Mouse (Mus musculus) adrenal gland, postnatal 14 days (tissue): ENCODE measurements around the gene Zfp292. TPM values are rescaled to one million over a fixed set of nuclear protein-coding genes. Genes with fewer than 3 reads are reported as not detected.

ENCODE experiments used
- DNase-seq: peaks from one replicate; pipeline ENCODE4 v3.0.0; 2021; ENCODE audit warnings: mixed read lengths
- total RNA-seq: library from RNA; stranded (reverse); gene quantifications from 2 replicates; pipeline ENCODE4 v1.2.3, GENCODE M21; 2021

Zfp292 gene
- total RNA-seq, 1 experiment from 2014 or later = 18.7 TPM

DNA sequence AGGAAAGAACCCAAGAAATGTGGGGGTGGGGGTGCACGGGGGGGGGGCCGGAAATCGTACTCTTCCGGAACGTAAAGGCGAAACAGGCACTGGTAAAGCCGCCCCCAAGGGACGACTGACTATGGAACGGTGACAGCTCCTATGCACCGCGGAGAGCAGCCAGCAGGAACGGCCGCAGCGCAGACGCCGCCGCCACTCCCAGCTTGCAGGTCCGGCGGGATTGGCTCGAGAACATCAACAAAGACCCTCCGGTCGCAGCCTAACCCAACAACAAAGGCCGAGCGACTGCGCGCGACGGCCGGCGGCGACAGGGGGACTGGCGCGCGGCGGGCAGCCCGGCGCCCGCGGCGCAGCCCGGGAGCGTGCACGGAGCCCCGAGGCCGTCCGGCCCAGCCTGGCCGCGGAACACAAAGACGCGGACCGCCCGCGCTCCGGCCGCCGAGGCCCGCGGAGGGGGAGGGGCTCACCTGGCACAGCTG, 430 bp downstream of the Zfp292 start:
- DNase-seq = peak; percentile 68

DNA sequence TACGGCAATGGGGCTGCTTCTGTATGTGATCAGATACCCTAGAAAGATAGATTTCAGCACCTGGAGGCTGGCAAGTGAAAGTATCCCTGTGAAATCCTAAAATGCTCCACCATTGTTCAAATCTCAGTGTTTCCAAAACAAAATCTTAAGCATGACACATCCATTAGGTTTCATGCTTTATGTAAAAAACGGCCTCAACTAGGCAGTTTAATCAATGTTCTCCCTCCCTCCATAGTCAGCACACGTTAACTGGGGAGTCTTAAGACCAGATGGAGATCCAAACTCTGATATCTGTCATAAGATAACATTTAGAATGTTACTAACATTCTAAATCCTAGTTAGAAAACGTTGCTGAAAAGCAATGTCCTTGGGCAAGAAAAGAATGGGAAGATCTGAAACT, 909 bp downstream of the Zfp292 start:
- no peak for DNase-seq

GRCm38 (mm10) chr4:34880921-34881650, 1.7 kb downstream of the Zfp292 start:
- no peak for DNase-seq

DNA sequence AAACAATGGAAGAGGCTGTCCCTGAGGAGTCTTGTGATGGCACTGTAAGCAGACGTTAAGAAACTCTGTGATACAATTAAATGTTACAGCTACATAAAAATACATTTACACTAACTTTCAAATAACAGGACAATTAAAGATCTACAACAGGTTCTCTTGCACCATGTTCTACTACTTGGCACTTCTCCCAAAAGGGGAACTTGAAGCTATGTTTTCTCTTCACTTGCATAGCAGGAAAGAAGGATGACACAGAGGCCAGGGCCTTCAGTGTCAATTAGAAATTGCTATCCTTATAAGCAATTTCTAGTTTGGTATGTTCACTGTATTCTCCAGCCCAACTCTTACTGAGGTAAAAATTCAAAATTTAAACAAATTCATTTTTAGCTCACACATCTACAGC, 8.5 kb downstream of the Zfp292 start:
- no peak for DNase-seq

GRCm38 (mm10) chr4:34872896-34873495, 9.8 kb downstream of the Zfp292 start:
- DNase-seq = no peak

DNA sequence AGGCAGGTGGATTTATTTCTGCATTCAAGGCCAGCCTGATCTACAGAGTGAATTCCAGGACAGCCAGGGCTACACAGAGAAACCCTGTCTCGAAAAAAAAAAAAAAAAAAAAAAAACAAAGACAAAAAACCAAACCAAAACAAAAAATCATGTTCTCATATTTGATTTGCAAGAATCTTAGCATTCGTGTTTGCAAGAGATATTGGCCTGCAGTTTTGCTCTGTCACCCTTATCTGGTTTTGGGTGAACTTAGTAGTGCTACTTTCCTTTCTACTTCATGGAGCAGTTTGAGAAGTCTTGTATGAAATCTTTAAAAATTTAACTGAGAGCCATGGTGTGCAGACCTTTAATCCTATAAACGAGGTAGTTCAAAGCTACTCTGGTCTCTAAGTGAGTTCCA, 12.9 kb downstream of the Zfp292 start:
- no peak for DNase-seq

DNA sequence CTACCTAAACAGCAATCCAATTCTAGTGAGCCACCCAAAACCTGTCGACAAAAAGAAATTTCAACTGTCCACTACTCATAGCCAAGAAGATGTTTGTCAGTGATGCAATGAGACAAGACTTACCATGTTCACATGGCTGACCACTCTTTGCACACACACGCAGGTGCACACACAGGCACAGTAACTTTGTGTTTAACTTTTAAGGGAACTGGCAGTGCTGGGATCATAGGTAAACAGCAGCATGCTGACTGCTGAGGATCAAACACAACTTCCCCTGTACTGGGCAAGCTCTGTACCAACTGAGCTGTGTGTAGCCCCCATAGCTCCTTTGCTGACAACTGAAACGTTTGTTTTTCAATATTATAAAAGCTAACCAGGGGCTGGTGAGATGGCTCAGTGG, 21.3 kb downstream of the Zfp292 start:
- no peak for DNase-seq

- DNase-seq = peak; percentile 27
These were observed 23.3 kb downstream of the Zfp292 start for GRCm38 (mm10) chr4:34859416-34859815.

- no peak for DNase-seq
These were observed 23.9 kb downstream of the Zfp292 start for GRCm38 (mm10) chr4:34858903-34859302.

GRCm38 (mm10) chr4:34855966-34856365, 26.8 kb downstream of the Zfp292 start:
- no peak for DNase-seq

DNA sequence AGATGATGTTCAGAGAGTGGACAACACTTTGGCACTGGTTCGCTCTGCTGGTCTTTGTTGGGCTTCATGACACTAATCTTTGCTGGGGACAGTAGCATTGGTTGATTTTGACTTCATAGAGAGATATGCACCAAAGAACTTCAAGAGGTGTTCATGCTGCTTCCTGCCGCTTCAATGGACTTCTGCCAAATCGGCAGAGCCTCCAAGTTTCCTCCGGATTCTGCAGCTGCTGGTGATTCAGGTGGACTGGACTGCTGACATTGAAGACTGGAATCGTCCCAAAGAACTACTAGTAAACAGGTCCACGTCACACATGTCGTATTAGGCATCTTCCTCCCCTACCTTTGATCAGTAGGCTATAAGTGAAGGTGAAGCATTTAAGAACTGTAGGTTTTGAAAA, 30.7 kb downstream of the Zfp292 start:
- DNase-seq = no peak

- DNase-seq = no peak
These were observed 32.6 kb downstream of the Zfp292 start for GRCm38 (mm10) chr4:34850156-34850555.

GRCm38 (mm10) chr4:34847679-34848309, 35.0 kb downstream of the Zfp292 start:
- DNase-seq = no peak

GRCm38 (mm10) chr4:34843839-34844238, 38.9 kb downstream of the Zfp292 start:
- DNase-seq = no peak

GRCm38 (mm10) chr4:34842826-34843225, 39.9 kb downstream of the Zfp292 start:
- DNase-seq = no peak

- no peak for DNase-seq
These were observed 51.3 kb downstream of the Zfp292 start for GRCm38 (mm10) chr4:34831496-34831895.

DNA sequence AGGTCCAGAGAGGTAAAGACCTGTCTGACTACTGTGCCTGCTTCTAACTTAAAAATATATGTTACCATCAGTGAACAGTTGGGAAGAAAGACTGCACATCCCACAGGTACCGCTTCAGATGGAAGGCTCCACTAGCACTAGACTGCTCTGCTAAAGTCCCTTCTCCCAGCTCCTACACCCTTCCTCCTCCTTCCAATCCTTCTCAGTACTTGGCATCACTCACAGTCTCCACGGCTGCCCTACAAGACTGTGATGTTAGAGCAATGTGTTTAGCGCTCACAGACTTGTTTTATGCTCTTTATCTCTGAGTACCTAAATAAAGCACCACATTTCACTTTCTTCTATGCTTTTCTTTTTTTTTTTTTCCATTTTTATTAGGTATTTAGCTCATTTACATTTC, 53.3 kb downstream of the Zfp292 start:
- DNase-seq = no peak

DNA sequence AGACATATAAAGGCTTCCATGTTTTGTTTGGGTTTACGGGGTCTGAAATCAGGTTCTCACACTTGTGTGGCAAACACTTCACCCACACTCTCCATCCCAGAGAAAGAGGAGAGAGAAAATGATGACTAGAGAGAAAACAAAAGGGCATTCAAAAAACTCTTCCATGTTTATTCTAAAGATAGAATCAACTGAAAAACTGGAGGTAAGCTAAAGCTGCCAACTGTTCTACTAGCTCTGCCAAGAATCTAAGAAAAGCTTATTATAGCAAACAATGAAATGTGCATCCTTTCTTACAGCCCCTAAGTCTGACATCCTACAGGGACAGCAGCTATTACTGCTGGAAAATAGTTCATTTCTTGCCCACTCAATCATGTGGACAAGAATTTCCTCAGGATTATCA, 58.9 kb downstream of the Zfp292 start:
- no peak for DNase-seq

DNA sequence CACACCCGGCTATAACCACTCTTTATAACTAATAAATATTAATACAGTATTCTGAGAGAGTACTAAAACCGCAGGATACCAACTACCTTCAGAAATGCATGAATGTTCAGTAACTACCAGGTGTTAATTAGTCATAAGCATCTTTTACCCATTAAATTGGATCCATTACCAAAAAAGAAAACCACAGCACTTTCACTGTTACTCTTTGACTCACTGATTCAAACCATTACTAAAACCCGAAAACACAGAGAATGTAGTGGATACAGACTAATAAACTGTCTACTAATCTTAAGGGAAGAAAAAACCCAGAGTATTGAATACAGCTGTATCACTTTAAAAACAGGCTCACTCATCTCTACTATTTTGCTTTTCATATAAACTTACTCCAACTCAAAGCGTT, 62.9 kb downstream of the Zfp292 start:
- no peak for DNase-seq

GRCm38 (mm10) chr4:34801166-34802034, 81.4 kb downstream of the Zfp292 start:
- no peak for DNase-seq

GRCm38 (mm10) chr4:34798005-34798404, 84.8 kb downstream of the Zfp292 start:
- DNase-seq = no peak

DNA sequence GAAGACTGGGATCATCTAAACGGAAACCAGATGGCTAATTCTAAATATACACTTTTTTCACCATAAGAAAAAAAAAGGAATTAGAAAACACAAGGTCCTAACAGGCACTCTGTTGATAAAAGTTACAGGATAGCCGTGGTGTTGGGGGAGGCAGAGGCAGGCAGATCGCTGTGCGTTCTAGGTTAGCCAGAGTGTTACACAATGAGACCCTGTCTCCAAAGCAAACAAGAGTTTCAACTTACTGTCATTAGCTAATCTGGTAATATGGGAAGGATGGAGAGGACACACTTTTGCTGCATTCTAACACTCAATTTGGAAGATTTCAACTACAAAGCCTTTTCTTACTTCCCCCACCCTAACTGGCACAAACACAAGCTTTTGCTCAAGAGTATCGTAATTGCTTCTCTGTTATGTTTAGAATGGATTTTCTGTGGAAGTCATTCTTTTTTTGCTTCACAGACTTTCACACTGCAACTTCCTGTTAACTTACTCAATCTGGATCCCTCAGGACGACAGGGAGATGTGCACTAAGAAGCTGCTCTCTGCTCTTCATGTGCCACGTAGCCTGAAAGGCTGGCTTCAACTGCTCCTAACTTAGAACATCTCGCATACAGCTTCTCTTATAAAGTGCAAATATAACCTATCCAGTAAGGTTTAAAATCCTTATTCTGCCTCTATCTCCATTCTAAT, 85.3 kb downstream of the Zfp292 start:
- DNase-seq = no peak
